25 mouse cellular contexts compared by ENCODE assay signal in genomic region chr11:108315736-108316135, GRCm38 (mm10). TPM values are rescaled to one million over a fixed set of nuclear protein-coding genes. Genes with fewer than 3 reads are reported as not detected.
DNase-seq lines count a peak whose midpoint lies in the region; ATAC-seq and TF ChIP-seq lines count a peak whose summit lies in the region.
"Had no signal": no experiment of that assay in that cellular context is flagged by ENCODE, and none has a peak within 500 bp of the region (broad histone marks: within the 10 kb centered on the region; RNA-seq: fewer than 3 reads in every experiment).

No protein-coding gene starts in this region.

- peak overlapping the region; percentile 33 for H3K4me3 ChIP-seq in megakaryocyte, embryonic 14.5 days (replicated peaks)
- no peak overlapping the region for H3K4me3 ChIP-seq in MEL (ENCODE audit: control insufficient read depth in 1 of 2, insufficient read depth in 1 of 2, low read depth in 2 of 2, low read length in 2 of 2)
- H3K4me3 ChIP-seq: embryonic facial prominence, embryonic 10.5 days; embryonic facial prominence, embryonic 12.5 days; forebrain, embryonic 13.5 days; forebrain, embryonic 15.5 days had no signal

- no peak overlapping the region for H3K9ac ChIP-seq in MEL (ENCODE audit: control insufficient read depth, low read depth, low read length, poor library complexity, severe bottlenecking)
- H3K9ac ChIP-seq: embryonic facial prominence, embryonic 12.5 days; forebrain, embryonic 13.5 days; forebrain, embryonic 15.5 days; forebrain, postnatal 0 days had no signal

- no peak for TF ChIP-seq POLR2A in MEL (IDR thresholded peaks at IDR 0.05; ENCODE audit: control insufficient read depth in 1 of 2, insufficient read depth in 1 of 2, low read depth in 1 of 2, low read length in 2 of 2, poor library complexity in 1 of 2)

- peaks cover 5% of the 10 kb centered on the region for H3K79me2 ChIP-seq in MEL (ENCODE audit: control insufficient read depth, insufficient read depth, low read length, poor library complexity)

- no peak overlapping the region for H3K27ac ChIP-seq in MEL (ENCODE audit: control insufficient read depth, low read depth, low read length)
- H3K27ac ChIP-seq: embryonic facial prominence, embryonic 10.5 days; embryonic facial prominence, embryonic 12.5 days; forebrain, embryonic 13.5 days; forebrain, embryonic 15.5 days had no signal

- H3K9me3 ChIP-seq in megakaryocyte, embryonic 14.5 days, result no peaks in the 10 kb centered on the region
- no peaks in the 10 kb centered on the region for H3K9me3 ChIP-seq in MEL (replicated peaks; ENCODE audit: insufficient read depth, low read length)
- H3K9me3 ChIP-seq: embryonic facial prominence, embryonic 10.5 days; embryonic facial prominence, embryonic 12.5 days; forebrain, embryonic 13.5 days; forebrain, embryonic 15.5 days had no signal

- no peak for ATAC-seq in megakaryocyte, adult 5-6 weeks (ENCODE audit: poor library complexity, severe bottlenecking)
- ATAC-seq: CD4-positive, CD25-positive, alpha-beta regulatory T cell, adult 4 months; forebrain, embryonic 13.5 days; forebrain, embryonic 15.5 days; forebrain, postnatal 0 days had no signal

- TF ChIP-seq CTCF in MEL (IDR thresholded peaks at IDR 0.05 in 2 of 3, conservative IDR thresholded peaks at IDR 0.05 in 1 of 3; ENCODE audit: control insufficient read depth in 1 of 3, insufficient read depth in 1 of 3, low read depth in 2 of 3, low read length in 3 of 3, poor library complexity in 1 of 3, severe bottlenecking in 1 of 3), result no peak

- TF ChIP-seq EP300 in MEL (IDR thresholded peaks at IDR 0.05; ENCODE audit: low read depth in 1 of 2, low read length in 2 of 2), result peak in 1 of 2 experiments; percentile 53; a peak in 1 of 4 replicates

- H3K27me3 ChIP-seq in megakaryocyte, embryonic 14.5 days (replicated peaks), result no peaks in the 10 kb centered on the region
- no peaks in the 10 kb centered on the region for H3K27me3 ChIP-seq in MEL (ENCODE audit: control insufficient read depth in 1 of 2, insufficient read depth in 2 of 2, low read length in 2 of 2)
- H3K27me3 ChIP-seq: CH12.LX; embryonic facial prominence, embryonic 12.5 days; forebrain, embryonic 13.5 days; forebrain, embryonic 15.5 days had no signal

- peaks cover 100% of the 10 kb centered on the region for H3K4me1 ChIP-seq in megakaryocyte, embryonic 14.5 days
- peaks cover 12 to 16% of the 10 kb centered on the region in 2 experiments for H3K4me1 ChIP-seq in MEL (ENCODE audit: control insufficient read depth in 1 of 2, insufficient read depth in 2 of 2, low read length in 2 of 2)
- H3K4me1 ChIP-seq: forebrain, embryonic 13.5 days; forebrain, embryonic 15.5 days had no signal

- DNase-seq in 416B (ENCODE audit: low read depth) (peak; percentile 21), MEL (ENCODE audit: low read depth, low spot score) (peak; percentile 53)
- DNase-seq in embryo, embryonic 10 days (ENCODE audit: low spot score), result no peak
- DNase-seq: adrenal gland, adult 2 months; adrenal gland, postnatal 10 days; adrenal gland, postnatal 25 days; B cell, adult 2 months; cerebellum, adult 11 months; cerebellum, adult 18-20 months; cerebellum, adult 8-10 months; cerebellum, adult 9-11 months; cerebellum, postnatal 14 days; cerebellum, postnatal 36 days; forebrain, postnatal 0 days had no signal

- no peak for TF ChIP-seq RAD21 in MEL (IDR thresholded peaks at IDR 0.05; ENCODE audit: low read depth, low read length)

- peaks cover 92% of the 10 kb centered on the region for H3K36me3 ChIP-seq in megakaryocyte, embryonic 14.5 days (replicated peaks; ENCODE audit: low read length)
- peaks cover 0 to 27% of the 10 kb centered on the region in 2 experiments; a peak in 2 of 4 replicates for H3K36me3 ChIP-seq in MEL (ENCODE audit: control insufficient read depth in 1 of 2, insufficient read depth in 2 of 2, low read length in 2 of 2)
- H3K36me3 ChIP-seq: embryonic facial prominence, embryonic 10.5 days; embryonic facial prominence, embryonic 12.5 days; forebrain, embryonic 15.5 days; G1E had no signal

TF ChIP-seq in MEL, 35 proteins besides CTCF, POLR2A, EP300 and RAD21:
- no peak for TF ChIP-seq USF1 (IDR thresholded peaks at IDR 0.05; ENCODE audit: low read depth, low read length)
- no peak for TF ChIP-seq ELF1 (IDR thresholded peaks at IDR 0.05; ENCODE audit: low read depth, low read length)
- TF ChIP-seq MEF2A (IDR thresholded peaks at IDR 0.05; ENCODE audit: extremely low read depth, insufficient replicate concordance, low read depth, low read length, poor library complexity, severe bottlenecking), result no peak
- TF ChIP-seq E2F4 (IDR thresholded peaks at IDR 0.05; ENCODE audit: borderline replicate concordance, low read depth, low read length), result no peak
- TF ChIP-seq ZMIZ1 (IDR thresholded peaks at IDR 0.05; ENCODE audit: low read depth, low read length), result no peak
- TF ChIP-seq NRF1 (IDR thresholded peaks at IDR 0.05; ENCODE audit: insufficient read depth, low read depth, low read length, poor library complexity, severe bottlenecking), result no peak
- TF ChIP-seq MYC (IDR thresholded peaks at IDR 0.05; ENCODE audit: low read depth, low read length), result no peak
- no peak for TF ChIP-seq ZNF384 (IDR thresholded peaks at IDR 0.05; ENCODE audit: low read depth, low read length)
- TF ChIP-seq SMC3 (IDR thresholded peaks at IDR 0.05; ENCODE audit: low read depth, low read length), result no peak
- no peak for TF ChIP-seq TAL1 (IDR thresholded peaks at IDR 0.05; ENCODE audit: low read length)
- TF ChIP-seq BHLHE40 (IDR thresholded peaks at IDR 0.05; ENCODE audit: borderline replicate concordance, low read depth, low read length), result no peak
- peak; percentile 89 for TF ChIP-seq MXI1 (IDR thresholded peaks at IDR 0.05; ENCODE audit: low read depth, low read length)
- no peak; the same call in 1 of the 2 replicates for TF ChIP-seq MAX (IDR thresholded peaks at IDR 0.05; ENCODE audit: low read length)
- no peak for TF ChIP-seq TBP (IDR thresholded peaks at IDR 0.05; ENCODE audit: low read depth, low read length)
- TF ChIP-seq POLR2AphosphoS5 (IDR thresholded peaks at IDR 0.05; ENCODE audit: borderline replicate concordance, low read depth, low read length), result no peak
- no peak for TF ChIP-seq HCFC1 (IDR thresholded peaks at IDR 0.05; ENCODE audit: low read depth, low read length)
- TF ChIP-seq GATA1 (IDR thresholded peaks at IDR 0.05; ENCODE audit: low read depth, low read length), result peak; percentile 61; the same call in 1 of the 2 replicates
- peak; percentile 38; the same call in 1 of the 2 replicates for TF ChIP-seq SIN3A (IDR thresholded peaks at IDR 0.05; ENCODE audit: low read length)
- TF ChIP-seq MAFK (IDR thresholded peaks at IDR 0.05; ENCODE audit: borderline replicate concordance, low read depth, low read length), result no peak
- no peak for TF ChIP-seq GABPA (IDR thresholded peaks at IDR 0.05; ENCODE audit: low read depth, low read length)
- no peak; the same call in 1 of the 2 replicates for TF ChIP-seq ETS1 (IDR thresholded peaks at IDR 0.05; ENCODE audit: low read depth, low read length)
- TF ChIP-seq CHD2 (IDR thresholded peaks at IDR 0.05; ENCODE audit: low read length), result no peak
- TF ChIP-seq KAT2A (conservative IDR thresholded peaks at IDR 0.05; ENCODE audit: low read depth, low read length), result no peak
- no peak for TF ChIP-seq UBTF (IDR thresholded peaks at IDR 0.05; ENCODE audit: borderline replicate concordance, insufficient read depth, low read depth, low read length)
- TF ChIP-seq USF2 (IDR thresholded peaks at IDR 0.05; ENCODE audit: borderline replicate concordance in 1 of 2, insufficient read depth in 1 of 2, low read depth in 1 of 2, low read length in 2 of 2), result no peak

RNA-seq across cellular contexts. Expression of gene Apoh, which starts 27.4 kb away (rescaled TPM):
- not detected in 2 replicates for polyA plus RNA-seq in megakaryocyte, embryonic 14.5 days (2012; ENCODE audit: insufficient read depth, low replicate concordance)
- total RNA-seq in megakaryocyte, adult 5-6 weeks (2015), result not detected in 2 replicates
- total RNA-seq in megakaryocyte, adult 5-6 weeks (2017), result not detected in 2 replicates
- not detected in 2 replicates for total RNA-seq in MEL (2012; rRNA removed)
- not detected for polyA plus RNA-seq in MEL (2012; ENCODE audit: insufficient read depth in 1 of 2, insufficient read length in 2 of 2, low read depth in 1 of 2, low replicate concordance in 2 of 2, missing spikeins in 1 of 2)
- total RNA-seq: adrenal gland, postnatal 25 days; common myeloid progenitor, adult 5-6 weeks; G1E had no signal
- polyA plus RNA-seq: CD4-positive, CD25-positive, alpha-beta regulatory T cell, adult 4 months; embryonic facial prominence, embryonic 10.5 days; forebrain, embryonic 11.5 days; forebrain, embryonic 15.5 days; G1E had no signal

RNA-seq across cellular contexts. Expression of gene Prkca, which starts 28.0 kb away (rescaled TPM):
- 35.7 and 36.2 TPM in 2 replicates for polyA plus RNA-seq in megakaryocyte, embryonic 14.5 days (2012; ENCODE audit: insufficient read depth, low replicate concordance)
- 6.4 and 6.9 TPM in 2 replicates for total RNA-seq in megakaryocyte, adult 5-6 weeks (2015)
- total RNA-seq in megakaryocyte, adult 5-6 weeks (2017), result 1.6 and 4.3 TPM in 2 replicates
- total RNA-seq in MEL (2012; rRNA removed), result 15.3 and 22.9 TPM in 2 replicates
- 10 to 100 TPM; 19.9 to 30.9 TPM for polyA plus RNA-seq in MEL (2012; ENCODE audit: insufficient read depth in 1 of 2, insufficient read length in 2 of 2, low read depth in 1 of 2, low replicate concordance in 2 of 2, missing spikeins in 1 of 2)
- polyA plus RNA-seq: G1E had no signal
